Mouse (Mus musculus) megakaryocyte, embryonic 14.5 days (primary cell): ENCODE measurements around the gene Ces2g.

ENCODE experiments used
- FLI1 ChIP-seq: IDR thresholded peaks from 2 replicates; pipeline ENCODE4 v1.6.1; 2012; ENCODE audit warnings: low read length, inconsistent platforms, mixed read lengths
- GATA1 ChIP-seq: IDR thresholded peaks from 3 replicates; pipeline ENCODE4 v1.6.1; 2012; ENCODE audit warnings: mixed read lengths, low read length, inconsistent platforms, borderline replicate concordance

- TF ChIP-seq FLI1 (no peak), GATA1 (no peak)
These were observed 48.5 kb downstream of the Ces2g start for GRCm38 (mm10) chr8:105010000-105010399.
